Mouse (Mus musculus): ENCODE measurements at regions not wholly inside any gene's neighbourhood (a gene's known extent, or its start where the extent isn't known, plus 50 kb on each side); places are given as distances from the start of the nearest gene placed in this dataset.

DNA sequence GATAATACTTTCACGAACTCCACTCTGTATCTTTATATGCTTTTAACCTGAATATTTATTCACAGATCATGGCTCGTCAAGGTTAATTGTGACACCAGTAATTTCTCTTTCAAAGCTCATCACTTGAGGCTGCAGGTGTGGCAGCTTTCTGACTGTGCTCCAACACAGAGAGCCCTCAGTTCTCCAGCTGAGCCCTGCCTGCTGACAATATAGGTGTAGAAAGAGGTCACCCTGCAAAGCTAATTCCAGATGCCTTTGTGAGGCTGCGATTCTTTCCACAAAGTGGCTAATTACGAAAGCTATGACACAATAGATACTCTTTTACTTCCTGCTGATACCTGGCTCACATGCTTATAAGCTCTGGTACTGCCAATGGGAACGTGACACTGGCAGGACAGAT, 64.0 kb downstream of the Slitrk5 start:
- DNase-seq (ENCODE audit: low spot score in 2 of 2), result no peak

GRCm38 (mm10) chr14:111763616-111764015, 88.7 kb downstream of the Slitrk5 start:
- DNase-seq (ENCODE audit: low spot score in 2 of 2), result peak in 1 of 2 experiments; percentile 23

GRCm38 (mm10) chr14:111778152-111778551, 103.3 kb downstream of the Slitrk5 start:
- no peak for DNase-seq (ENCODE audit: low spot score in 2 of 2)

DNA sequence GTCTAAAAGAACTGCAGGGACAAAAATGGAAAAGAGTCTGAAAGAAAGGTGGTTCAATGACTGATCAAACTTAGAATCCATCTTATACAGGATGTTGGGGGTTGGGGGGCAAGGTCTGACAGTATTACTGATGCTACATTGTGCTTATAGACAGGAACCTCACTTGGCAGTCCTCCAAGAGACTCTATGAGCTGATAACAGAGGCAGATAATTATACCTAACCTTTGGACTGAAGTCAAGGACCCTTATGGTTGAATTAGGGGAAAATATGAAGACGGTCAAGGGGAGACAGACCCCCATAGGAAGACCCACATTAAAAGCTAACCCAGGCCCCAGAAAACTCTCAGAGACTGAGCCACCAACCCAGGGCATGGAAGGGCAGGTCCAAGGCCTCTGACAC, 133.1 kb downstream of the Slitrk5 start:
- DNase-seq (ENCODE audit: low spot score in 2 of 2), result no peak

DNA sequence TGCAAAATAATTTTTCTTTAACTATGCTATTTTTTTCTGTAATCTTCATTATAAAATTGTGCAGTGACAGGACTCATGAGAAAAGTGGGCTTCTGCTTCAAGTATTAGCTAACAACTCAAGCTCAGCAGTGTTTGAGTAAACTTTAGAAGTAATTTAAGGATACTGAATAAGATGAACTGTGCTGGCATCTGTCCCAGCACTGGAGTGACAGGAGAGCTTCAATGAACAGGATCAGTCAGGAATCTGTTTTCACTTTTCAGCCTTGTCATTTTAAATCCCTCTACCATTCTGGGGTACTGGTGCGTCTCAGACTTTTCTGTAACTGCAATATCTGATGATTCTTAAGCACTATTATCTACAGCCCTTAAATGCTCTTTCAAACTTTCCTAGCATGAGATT, 135.0 kb downstream of the Slitrk5 start:
- no peak for DNase-seq (ENCODE audit: low spot score in 2 of 2)

DNA sequence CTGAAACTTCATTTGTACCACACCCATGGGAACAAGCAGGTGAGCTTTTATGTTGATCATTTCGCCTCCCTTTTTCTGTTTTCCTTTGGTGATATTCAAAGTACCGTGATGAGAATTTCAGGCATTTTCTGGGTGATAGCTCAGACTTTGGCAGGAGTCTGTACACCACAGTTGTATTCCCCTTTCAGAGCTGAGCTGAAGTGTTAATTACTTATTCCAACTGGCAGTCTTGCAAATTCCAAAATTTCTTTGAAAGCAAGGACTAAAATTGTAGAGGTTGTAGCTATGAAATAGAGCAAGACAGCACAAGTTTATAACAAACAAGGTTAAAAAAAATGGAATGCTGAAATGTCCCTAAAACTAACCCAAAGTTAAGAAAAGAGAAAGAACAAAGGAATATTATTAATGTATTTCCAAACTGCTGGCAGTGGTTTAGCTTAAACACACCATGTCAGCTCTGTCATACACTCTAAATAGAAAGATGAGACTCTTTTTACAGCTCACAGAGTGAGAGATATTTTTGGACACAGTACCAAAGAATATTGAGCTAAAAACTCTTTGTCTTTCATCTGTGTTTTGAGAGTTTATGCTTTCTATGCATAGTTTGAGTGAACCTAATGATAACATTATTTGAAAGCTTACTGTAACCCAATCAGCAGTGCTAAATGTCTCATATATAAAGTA, 147.3 kb downstream of the Slitrk5 start:
- DNase-seq (ENCODE audit: low spot score in 2 of 2), result no peak
